Mouse (Mus musculus): Measurements from ENCODE around the gene Arg1. TPM values are rescaled to one million over a fixed set of nuclear protein-coding genes. Genes with fewer than 3 reads are reported as not detected.

The Arg1 gene
- polyA plus RNA-seq, 1 experiment from 2014 or later, result 93.0 TPM

- Histone ChIP-seq H3K27ac (replicated peaks) (no peak overlapping the region), H3K4me3 (ENCODE audit: low read depth, low read length) (no peak overlapping the region), H3K4me1 (replicated peaks; ENCODE audit: control insufficient read depth, insufficient read depth) (no peaks in the 10 kb centered on the region), H3K27me3 (ENCODE audit: control insufficient read depth, insufficient read depth, low read length) (no peaks in the 10 kb centered on the region), H3K9ac (ENCODE audit: low read length) (no peak overlapping the region), H3K36me3 (ENCODE audit: control insufficient read depth, insufficient read depth, low read length) (no peaks in the 10 kb centered on the region), H3K4me2 (replicated peaks; ENCODE audit: low read depth) (no peak overlapping the region), H3K9me3 (ENCODE audit: control insufficient read depth, low read length) (no peaks in the 10 kb centered on the region)
- DNase-seq (ENCODE audit: low spot score) (no peak), ATAC-seq (ENCODE audit: low FRiP score, low TSS enrichment) (no peak)
- TF ChIP-seq CTCF (IDR thresholded peaks at IDR 0.05; ENCODE audit: low read depth) (no peak), EP300 (optimal IDR thresholded peaks at IDR 0.05) (no peak)
- 69% methylated on average over 7 of the region's 7 CpGs for WGBS
Observed at GRCm38 (mm10) chr10:24952549-24952948, 25.3 kb upstream of the Arg1 start.

- ATAC-seq (ENCODE audit: low FRiP score, low TSS enrichment) (no peak), DNase-seq (ENCODE audit: low spot score) (no peak)
- no peaks in the 10 kb centered on the region for H3K27me3 ChIP-seq (ENCODE audit: control insufficient read depth, insufficient read depth, low read length)
- TF ChIP-seq EP300 (optimal IDR thresholded peaks at IDR 0.05) (no peak), CTCF (IDR thresholded peaks at IDR 0.05; ENCODE audit: low read depth) (no peak)
- no peak overlapping the region for H3K4me3 ChIP-seq (ENCODE audit: low read depth, low read length)
- no peak overlapping the region for H3K9ac ChIP-seq (ENCODE audit: low read length)
- 72% methylated on average over 8 of the region's 8 CpGs for WGBS
- no peaks in the 10 kb centered on the region for H3K9me3 ChIP-seq (ENCODE audit: control insufficient read depth, low read length)
- no peak overlapping the region for H3K4me2 ChIP-seq (replicated peaks; ENCODE audit: low read depth)
- no peak overlapping the region for H3K27ac ChIP-seq (replicated peaks)
- H3K4me1 ChIP-seq (replicated peaks; ENCODE audit: control insufficient read depth, insufficient read depth), result no peaks in the 10 kb centered on the region
- no peaks in the 10 kb centered on the region for H3K36me3 ChIP-seq (ENCODE audit: control insufficient read depth, insufficient read depth, low read length)
Observed at GRCm38 (mm10) chr10:24951575-24951974, 24.3 kb upstream of the Arg1 start.

GRCm38 (mm10) chr10:24950223-24950622 lies 22.9 kb upstream of the Arg1 start:
- Histone ChIP-seq H3K27me3 (ENCODE audit: control insufficient read depth, insufficient read depth, low read length) (no peaks in the 10 kb centered on the region), H3K4me3 (ENCODE audit: low read depth, low read length) (no peak overlapping the region), H3K9ac (ENCODE audit: low read length) (no peak overlapping the region), H3K36me3 (ENCODE audit: control insufficient read depth, insufficient read depth, low read length) (no peaks in the 10 kb centered on the region), H3K27ac (replicated peaks) (no peak overlapping the region), H3K9me3 (ENCODE audit: control insufficient read depth, low read length) (no peaks in the 10 kb centered on the region), H3K4me1 (replicated peaks; ENCODE audit: control insufficient read depth, insufficient read depth) (no peaks in the 10 kb centered on the region), H3K4me2 (replicated peaks; ENCODE audit: low read depth) (no peak overlapping the region)
- WGBS, result 62% methylated on average over 4 of the region's 4 CpGs
- ATAC-seq (ENCODE audit: low FRiP score, low TSS enrichment), result no peak
- no peak for DNase-seq (ENCODE audit: low spot score)
- TF ChIP-seq CTCF (IDR thresholded peaks at IDR 0.05; ENCODE audit: low read depth) (no peak), EP300 (optimal IDR thresholded peaks at IDR 0.05) (no peak)

DNA sequence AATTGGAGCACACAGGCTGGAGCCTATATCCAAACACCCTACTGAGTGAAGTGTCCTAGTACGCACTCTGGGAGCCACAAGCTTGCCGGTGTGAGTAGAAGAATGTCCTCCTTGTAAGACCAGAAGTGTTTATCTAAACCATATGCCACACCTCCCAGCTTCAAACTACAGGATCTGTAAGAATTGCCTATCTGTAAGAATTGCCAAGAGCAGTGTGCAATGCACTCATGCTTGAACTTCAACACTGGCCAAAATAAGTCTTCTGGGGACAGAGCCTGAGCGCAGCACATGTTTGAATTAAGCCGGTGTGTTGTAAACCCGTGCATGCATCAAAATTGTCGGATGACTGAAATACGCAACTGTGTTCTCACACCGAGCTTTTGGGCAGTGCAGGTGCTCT lies 21.0 kb upstream of the Arg1 start:
- H3K4me2 ChIP-seq (replicated peaks; ENCODE audit: low read depth), result no peak overlapping the region
- DNase-seq (ENCODE audit: low spot score) (no peak), ATAC-seq (ENCODE audit: low FRiP score, low TSS enrichment) (no peak)
- H3K9me3 ChIP-seq (ENCODE audit: control insufficient read depth, low read length), result no peaks in the 10 kb centered on the region
- H3K9ac ChIP-seq (ENCODE audit: low read length), result no peak overlapping the region
- H3K27me3 ChIP-seq (ENCODE audit: control insufficient read depth, insufficient read depth, low read length), result no peaks in the 10 kb centered on the region
- H3K27ac ChIP-seq (replicated peaks), result no peak overlapping the region
- no peak overlapping the region for H3K4me3 ChIP-seq (ENCODE audit: low read depth, low read length)
- TF ChIP-seq EP300 (optimal IDR thresholded peaks at IDR 0.05) (no peak), CTCF (IDR thresholded peaks at IDR 0.05; ENCODE audit: low read depth) (no peak)
- no peaks in the 10 kb centered on the region for H3K4me1 ChIP-seq (replicated peaks; ENCODE audit: control insufficient read depth, insufficient read depth)
- WGBS, result 22% methylated on average over 8 of the region's 8 CpGs
- H3K36me3 ChIP-seq (ENCODE audit: control insufficient read depth, insufficient read depth, low read length), result no peaks in the 10 kb centered on the region

DNA sequence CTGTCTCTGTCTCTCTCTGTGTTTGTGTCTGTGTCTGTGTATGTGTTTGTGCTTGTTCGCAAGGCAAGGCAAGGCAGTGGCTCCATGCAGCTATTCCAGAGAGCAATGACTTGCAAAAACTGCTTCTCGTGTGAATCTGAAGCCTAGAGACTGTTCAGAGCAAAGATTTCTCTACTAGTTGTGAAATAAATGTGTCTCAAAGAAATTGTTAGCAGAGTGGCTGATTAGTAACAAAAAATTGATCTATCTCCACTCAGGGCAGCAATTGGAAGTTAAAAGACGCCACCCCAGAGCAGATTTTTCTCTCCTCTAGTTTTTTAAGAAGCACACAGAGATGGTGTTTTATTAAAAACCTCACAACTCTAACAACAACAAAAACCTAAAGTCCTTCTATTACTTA lies 20.6 kb upstream of the Arg1 start:
- no peak overlapping the region for H3K27ac ChIP-seq (replicated peaks)
- no peaks in the 10 kb centered on the region for H3K36me3 ChIP-seq (ENCODE audit: control insufficient read depth, insufficient read depth, low read length)
- H3K9me3 ChIP-seq (ENCODE audit: control insufficient read depth, low read length), result no peaks in the 10 kb centered on the region
- H3K27me3 ChIP-seq (ENCODE audit: control insufficient read depth, insufficient read depth, low read length), result no peaks in the 10 kb centered on the region
- ATAC-seq (ENCODE audit: low FRiP score, low TSS enrichment) (no peak), DNase-seq (ENCODE audit: low spot score) (no peak)
- TF ChIP-seq CTCF (IDR thresholded peaks at IDR 0.05; ENCODE audit: low read depth) (no peak), EP300 (optimal IDR thresholded peaks at IDR 0.05) (no peak)
- H3K4me3 ChIP-seq (ENCODE audit: low read depth, low read length), result no peak overlapping the region
- no peaks in the 10 kb centered on the region for H3K4me1 ChIP-seq (replicated peaks; ENCODE audit: control insufficient read depth, insufficient read depth)
- H3K4me2 ChIP-seq (replicated peaks; ENCODE audit: low read depth), result no peak overlapping the region
- no peak overlapping the region for H3K9ac ChIP-seq (ENCODE audit: low read length)
- WGBS, result 52% methylated on average over 3 of the region's 3 CpGs

GRCm38 (mm10) chr10:24930143-24930542 lies 2.9 kb upstream of the Arg1 start:
- ATAC-seq (ENCODE audit: low FRiP score, low TSS enrichment) (no peak), DNase-seq (ENCODE audit: low spot score) (no peak)
- no peaks in the 10 kb centered on the region for H3K9me3 ChIP-seq (ENCODE audit: control insufficient read depth, low read length)
- no peak overlapping the region for H3K4me2 ChIP-seq (replicated peaks; ENCODE audit: low read depth)
- no peak overlapping the region for H3K4me3 ChIP-seq (ENCODE audit: low read depth, low read length)
- no peak overlapping the region for H3K9ac ChIP-seq (ENCODE audit: low read length)
- TF ChIP-seq EP300 (optimal IDR thresholded peaks at IDR 0.05), result no peak
- no peak for TF ChIP-seq CTCF (IDR thresholded peaks at IDR 0.05; ENCODE audit: low read depth)
- 69% methylated on average over 6 of the region's 6 CpGs for WGBS
- no peaks in the 10 kb centered on the region for H3K36me3 ChIP-seq (ENCODE audit: control insufficient read depth, insufficient read depth, low read length)
- no peaks in the 10 kb centered on the region for H3K27me3 ChIP-seq (ENCODE audit: control insufficient read depth, insufficient read depth, low read length)
- H3K4me1 ChIP-seq (replicated peaks; ENCODE audit: control insufficient read depth, insufficient read depth), result peaks cover 2% of the 10 kb centered on the region; the same call in 1 of the 2 replicates
- H3K27ac ChIP-seq (replicated peaks), result no peak overlapping the region
